Mouse (Mus musculus) frontal cortex, postnatal 14 days (tissue): ENCODE data around the gene Sema3a.
"Not testable (repeated sequence)": the region's sequence is repeated elsewhere in the genome, so short reads cannot be mapped to it uniquely, and the experiment has no call there.

Source experiments
- DNase-seq, 2 experiments: peaks; one replicate each; pipeline ENCODE4 v3.0.0; 2022; ENCODE audit warnings: low spot score in 2 of 2

Sema3a gene

GRCm38 (mm10) chr5:13548210-13548554 is 423.0 kb downstream of the Sema3a start:
- DNase-seq, result no peak

GRCm38 (mm10) chr5:13549080-13549479 is 423.9 kb downstream of the Sema3a start:
- DNase-seq, result no peak

- DNase-seq, result no peak
These were observed 425.7 kb downstream of the Sema3a start for GRCm38 (mm10) chr5:13550953-13551352.

GRCm38 (mm10) chr5:13557257-13557656 is 432.0 kb downstream of the Sema3a start:
- no peak for DNase-seq

- DNase-seq, result no peak
These were observed 448.7 kb downstream of the Sema3a start for GRCm38 (mm10) chr5:13573867-13574266.

GRCm38 (mm10) chr5:13579123-13579522 is 453.9 kb downstream of the Sema3a start:
- DNase-seq, result no peak

DNA sequence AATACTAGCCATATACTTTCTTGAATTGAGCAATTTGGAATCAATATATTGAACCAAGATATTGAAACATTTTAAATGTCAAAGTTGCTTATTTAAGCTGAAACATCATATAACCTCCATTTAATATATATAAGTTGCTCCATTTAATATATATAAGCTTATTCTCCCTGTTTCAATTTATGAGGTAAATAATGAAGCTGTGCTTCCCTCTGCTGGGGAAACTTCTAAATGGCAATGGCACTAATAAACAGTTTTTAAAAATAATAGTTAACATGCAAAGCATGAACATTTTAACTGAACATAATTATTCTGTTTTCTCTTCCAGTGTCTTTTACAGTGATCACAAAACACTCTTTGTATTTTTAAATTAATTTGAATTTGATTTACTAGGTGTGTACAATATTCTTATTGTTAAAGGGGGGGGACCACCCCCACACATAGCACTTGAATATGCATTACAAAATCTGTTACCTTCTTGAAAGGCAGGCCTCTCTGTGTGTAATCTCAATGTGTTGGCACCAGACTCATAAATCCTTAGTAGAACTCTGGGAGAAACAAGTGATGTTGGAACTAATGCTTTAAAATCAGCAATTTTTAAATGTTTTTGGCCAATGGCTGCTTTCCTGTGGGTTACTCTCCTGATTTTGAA is 460.5 kb downstream of the Sema3a start:
- DNase-seq, result no peak

DNA sequence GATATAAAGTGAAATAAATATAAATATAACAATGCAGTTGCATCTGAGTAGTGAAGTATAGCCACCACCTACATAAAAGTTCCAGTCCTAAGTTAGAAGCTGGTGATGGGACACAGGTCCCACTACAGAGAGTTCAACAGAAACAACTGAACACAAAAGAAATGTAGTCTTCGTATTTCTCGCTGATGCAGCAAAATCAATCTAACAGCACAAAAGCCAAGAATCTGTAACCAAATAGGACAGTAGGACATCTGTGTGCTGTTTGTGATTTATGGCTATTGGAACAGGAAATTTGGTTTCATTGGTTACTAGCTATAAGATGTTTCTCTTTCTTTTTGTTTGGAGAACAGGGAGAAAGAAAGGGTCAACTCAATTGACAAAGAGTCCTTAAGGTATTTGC is 469.2 kb downstream of the Sema3a start:
- DNase-seq, result no peak

- no peak for DNase-seq
These were observed 486.4 kb downstream of the Sema3a start for GRCm38 (mm10) chr5:13611631-13612030.

GRCm38 (mm10) chr5:13612088-13612487 is 486.9 kb downstream of the Sema3a start:
- DNase-seq, result no peak

GRCm38 (mm10) chr5:13614575-13614974 is 489.4 kb downstream of the Sema3a start:
- not testable (repeated sequence) for DNase-seq

- no peak for DNase-seq
These were observed 490.7 kb downstream of the Sema3a start for GRCm38 (mm10) chr5:13615907-13616306.

DNA sequence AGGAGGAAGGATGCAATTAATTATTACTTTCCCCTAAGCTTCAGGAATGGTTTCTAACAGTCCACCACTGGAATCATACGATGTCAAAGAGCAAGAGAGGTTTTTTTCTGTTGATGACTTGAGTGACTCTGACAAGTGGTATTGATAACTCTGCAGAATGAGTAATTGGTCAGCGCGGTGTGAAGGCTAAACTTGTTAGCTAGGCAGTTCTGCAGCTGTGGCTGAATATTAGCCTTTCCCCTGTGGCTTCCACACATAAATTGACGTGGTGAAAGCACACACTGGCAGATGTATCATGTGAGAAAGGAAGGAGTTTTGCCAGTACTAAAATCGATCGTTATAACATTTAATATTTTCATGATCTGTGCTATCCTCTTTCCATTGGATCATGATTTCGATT is 497.4 kb downstream of the Sema3a start:
- DNase-seq, result no peak

- DNase-seq, result no peak
These were observed 499.5 kb downstream of the Sema3a start for GRCm38 (mm10) chr5:13624754-13625153.

GRCm38 (mm10) chr5:13626093-13626492 is 500.9 kb downstream of the Sema3a start:
- DNase-seq, result no peak

DNA sequence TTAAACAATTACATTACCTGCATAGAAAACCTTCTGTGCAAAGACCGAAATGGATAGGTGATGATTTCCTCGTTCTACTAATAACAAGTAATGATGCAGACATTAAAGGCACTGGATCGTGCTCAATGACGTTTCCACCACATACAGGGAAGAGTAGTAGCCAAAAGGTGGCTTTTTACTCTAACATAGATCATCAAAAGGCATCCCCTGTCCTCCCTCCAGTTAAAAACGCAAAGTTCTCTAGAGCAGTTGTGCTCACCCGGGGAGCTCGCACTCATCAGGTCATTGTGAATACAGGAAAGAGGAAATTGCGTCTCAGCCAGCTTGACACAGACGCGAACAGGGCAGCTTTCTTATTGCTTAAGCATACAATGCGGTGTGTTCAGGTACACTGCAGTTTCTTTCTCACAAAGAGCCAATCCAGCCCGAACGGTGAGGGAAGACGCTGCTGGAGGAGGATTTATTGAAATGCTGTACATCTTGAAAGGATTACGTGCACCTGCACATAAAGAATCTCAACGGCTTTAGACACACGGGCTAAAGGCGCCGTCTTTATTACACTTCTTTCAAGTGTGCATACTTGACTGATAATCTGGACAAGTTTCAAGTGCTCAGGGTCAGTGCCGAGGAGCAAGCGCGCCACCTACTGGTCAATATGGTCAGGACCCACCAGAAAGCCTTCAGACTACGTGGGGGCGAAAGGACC is 503.5 kb downstream of the Sema3a start:
- peak; percentile 46 to 74 for DNase-seq

- no peak for DNase-seq
These were observed 504.7 kb downstream of the Sema3a start for GRCm38 (mm10) chr5:13629916-13630315.

DNA sequence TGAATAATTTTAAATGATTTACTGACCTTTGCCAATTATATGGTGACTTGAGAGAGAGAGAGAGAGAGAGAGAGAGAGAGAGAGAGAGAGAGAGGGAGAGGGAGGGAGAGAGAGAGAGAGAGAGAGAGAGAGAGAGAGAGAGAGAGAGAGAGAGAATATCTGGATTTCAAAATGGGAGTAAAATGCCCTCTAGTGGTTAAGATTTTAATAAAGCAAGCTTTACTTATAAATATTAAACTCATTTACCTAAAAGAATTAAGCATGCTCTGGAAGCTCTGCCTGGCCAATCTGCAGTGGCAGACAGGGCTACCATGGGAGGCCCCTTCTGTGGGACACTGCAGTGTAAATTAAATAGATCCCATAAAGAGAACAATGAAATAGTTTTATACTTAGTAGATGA is 505.5 kb downstream of the Sema3a start:
- no peak for DNase-seq

GRCm38 (mm10) chr5:13636237-13636636 is 511.0 kb downstream of the Sema3a start:
- no peak for DNase-seq
